Mouse (Mus musculus): ENCODE measurements around the gene Mmgt2. TPM values are rescaled to one million over a fixed set of nuclear protein-coding genes. Genes with fewer than 3 reads are reported as not detected.
"Not testable (repeated sequence)": the region's sequence is repeated elsewhere in the genome, so short reads cannot be mapped to it uniquely, and the experiment has no call there.

Gene Mmgt2
- polyA plus RNA-seq, 1 experiment from 2014 or later, result 38.5 TPM

- no peak overlapping the region for H3K9ac ChIP-seq (ENCODE audit: low read length)
- 86% methylated on average over 10 of the region's 10 CpGs for WGBS
- no peaks in the 10 kb centered on the region for H3K36me3 ChIP-seq (ENCODE audit: control insufficient read depth, insufficient read depth, low read length)
- H3K4me3 ChIP-seq (ENCODE audit: low read depth, low read length), result no peak overlapping the region
- DNase-seq (ENCODE audit: low spot score, missing footprints) (peak; percentile 45), ATAC-seq (ENCODE audit: low FRiP score) (no peak)
- no peak overlapping the region for H3K27ac ChIP-seq (ENCODE audit: low read depth, low read length)
- H3K4me1 ChIP-seq (ENCODE audit: control insufficient read depth, insufficient read depth, low read length), result peaks cover 25% of the 10 kb centered on the region
- H3K4me2 ChIP-seq, result no peak overlapping the region
- H3K9me3 ChIP-seq (ENCODE audit: control insufficient read depth, low read length), result no peaks in the 10 kb centered on the region
- no peaks in the 10 kb centered on the region for H3K27me3 ChIP-seq (ENCODE audit: control insufficient read depth, insufficient read depth, low read length)
Observed at GRCm38 (mm10) chr11:62643681-62644363, 4.6 kb upstream of the Mmgt2 start.

DNA sequence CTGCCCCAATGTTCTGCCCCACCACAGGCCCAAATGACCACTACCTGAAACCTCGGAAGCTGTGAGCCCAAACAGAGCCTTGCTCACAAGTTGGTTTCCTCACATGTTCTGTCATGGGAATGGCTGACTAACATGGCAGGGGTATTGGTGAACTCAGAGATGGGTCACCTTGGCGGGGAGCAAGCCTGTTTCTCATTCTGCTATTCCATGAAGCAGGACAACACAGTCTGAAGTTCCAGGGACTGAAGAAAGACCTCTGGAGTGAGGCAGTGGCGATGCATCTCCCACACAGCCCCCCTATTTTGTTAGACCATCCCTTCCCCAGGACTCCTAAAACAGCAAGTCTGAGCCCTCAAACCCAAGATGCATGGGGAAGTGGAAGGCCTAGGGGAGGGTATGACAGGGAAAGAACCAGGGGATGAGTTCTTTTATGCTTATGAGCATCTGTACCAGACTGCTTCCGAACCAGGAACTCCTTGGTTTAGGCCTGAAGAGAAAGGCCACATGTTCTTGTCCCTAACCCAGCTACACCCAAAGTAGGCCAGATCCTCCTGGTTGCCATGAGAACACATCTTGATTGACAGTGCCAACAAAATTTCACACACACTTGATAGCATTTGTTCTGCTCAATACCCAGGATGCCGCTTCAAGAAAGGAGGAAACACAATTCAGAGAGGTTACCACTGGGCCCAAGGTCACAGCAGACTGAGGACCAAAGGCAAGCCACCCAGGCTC lies 3.7 kb upstream of the Mmgt2 start:
- no peaks in the 10 kb centered on the region for H3K9me3 ChIP-seq (ENCODE audit: control insufficient read depth, low read length)
- no peaks in the 10 kb centered on the region for H3K36me3 ChIP-seq (ENCODE audit: control insufficient read depth, insufficient read depth, low read length)
- H3K4me3 ChIP-seq (ENCODE audit: low read depth, low read length), result no peak overlapping the region
- ATAC-seq (ENCODE audit: low FRiP score) (no peak), DNase-seq (ENCODE audit: low spot score, missing footprints) (peak; percentile 79)
- WGBS, result 76% methylated on average over 5 of the region's 5 CpGs
- no peak overlapping the region for H3K27ac ChIP-seq (ENCODE audit: low read depth, low read length)
- no peaks in the 10 kb centered on the region for H3K27me3 ChIP-seq (ENCODE audit: control insufficient read depth, insufficient read depth, low read length)
- peaks cover 31% of the 10 kb centered on the region for H3K4me1 ChIP-seq (ENCODE audit: control insufficient read depth, insufficient read depth, low read length)
- H3K9ac ChIP-seq (ENCODE audit: low read length), result no peak overlapping the region
- no peak overlapping the region for H3K4me2 ChIP-seq

DNA sequence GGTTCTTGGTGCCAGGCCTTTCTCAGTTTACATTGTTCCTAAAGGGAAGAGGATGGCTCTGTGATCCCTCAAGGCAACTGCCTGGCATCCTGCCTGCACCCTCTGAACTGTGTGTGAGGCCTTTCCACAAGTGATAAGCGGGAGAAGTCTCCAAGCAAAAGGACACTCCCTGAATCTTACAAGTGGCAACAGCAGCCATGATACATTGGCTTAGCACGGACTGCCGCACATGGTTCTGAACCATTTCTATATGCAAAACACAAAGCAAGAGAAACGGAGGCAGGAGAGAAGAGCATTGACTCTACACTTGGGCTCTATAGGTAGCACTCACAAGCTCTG lies 3.2 kb upstream of the Mmgt2 start:
- H3K4me1 ChIP-seq (ENCODE audit: control insufficient read depth, insufficient read depth, low read length), result peaks cover 31% of the 10 kb centered on the region

DNA sequence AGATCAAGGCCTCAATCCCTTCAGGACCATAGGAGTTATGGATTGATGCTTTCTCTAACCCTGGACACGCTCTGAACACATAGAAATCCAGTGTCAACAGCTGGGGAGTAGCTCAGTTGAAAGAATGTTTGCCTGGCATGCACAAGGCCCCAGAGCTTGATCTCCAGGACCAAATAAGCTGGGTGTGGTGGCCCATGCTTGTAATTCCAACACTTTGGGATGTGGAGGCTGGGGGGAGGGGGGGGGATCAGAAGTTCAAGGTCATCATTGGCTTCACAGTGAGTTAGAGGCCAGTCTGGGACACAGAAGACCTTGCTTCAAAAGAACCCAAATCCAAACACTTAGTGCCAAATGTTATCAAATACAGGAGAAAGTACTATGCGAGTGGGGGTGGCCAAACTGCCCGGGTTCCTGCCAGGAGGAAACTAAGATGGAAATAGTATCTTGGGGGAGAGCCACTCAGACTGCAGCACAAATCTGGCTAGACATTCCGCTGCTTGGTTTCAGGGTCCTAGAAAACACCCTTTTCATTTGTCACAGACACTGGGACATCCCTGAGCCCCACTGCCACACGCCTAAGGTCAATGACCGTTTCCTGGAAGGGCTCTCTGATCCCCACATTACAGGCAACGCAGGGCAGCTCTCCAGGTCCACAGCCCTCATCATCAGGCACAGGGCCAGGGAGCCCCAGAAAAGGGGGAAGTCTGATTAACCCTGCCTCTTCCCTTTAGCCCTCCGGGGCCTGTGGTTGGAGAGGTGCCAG lies 2.6 kb upstream of the Mmgt2 start:
- Histone ChIP-seq H3K27me3 (ENCODE audit: control insufficient read depth, insufficient read depth, low read length) (no peaks in the 10 kb centered on the region), H3K4me3 (ENCODE audit: low read depth, low read length) (no peak overlapping the region), H3K4me1 (ENCODE audit: control insufficient read depth, insufficient read depth, low read length) (peaks cover 31% of the 10 kb centered on the region), H3K4me2 (peak overlapping the region; percentile 10; the same call in 1 of the 2 replicates), H3K9me3 (ENCODE audit: control insufficient read depth, low read length) (no peaks in the 10 kb centered on the region), H3K9ac (ENCODE audit: low read length) (no peak overlapping the region), H3K36me3 (ENCODE audit: control insufficient read depth, insufficient read depth, low read length) (no peaks in the 10 kb centered on the region), H3K27ac (ENCODE audit: low read depth, low read length) (no peak overlapping the region)
- 47% methylated on average over 8 of the region's 8 CpGs for WGBS
- DNase-seq (ENCODE audit: low spot score, missing footprints) (peak; percentile 78), ATAC-seq (ENCODE audit: low FRiP score) (no peak)

More for the DNA sequence above, 3.2 kb upstream of the Mmgt2 start:
- H3K9ac ChIP-seq (ENCODE audit: low read length), result no peak overlapping the region
- no peaks in the 10 kb centered on the region for H3K27me3 ChIP-seq (ENCODE audit: control insufficient read depth, insufficient read depth, low read length)
- H3K4me2 ChIP-seq, result no peak overlapping the region
- no peak overlapping the region for H3K27ac ChIP-seq (ENCODE audit: low read depth, low read length)
- ATAC-seq (ENCODE audit: low FRiP score) (no peak), DNase-seq (ENCODE audit: low spot score, missing footprints) (peak; percentile 66)
- 71% methylated on average over 4 of the region's 4 CpGs for WGBS
- H3K4me3 ChIP-seq (ENCODE audit: low read depth, low read length), result no peak overlapping the region
- H3K36me3 ChIP-seq (ENCODE audit: control insufficient read depth, insufficient read depth, low read length), result no peaks in the 10 kb centered on the region
- no peaks in the 10 kb centered on the region for H3K9me3 ChIP-seq (ENCODE audit: control insufficient read depth, low read length)

DNA sequence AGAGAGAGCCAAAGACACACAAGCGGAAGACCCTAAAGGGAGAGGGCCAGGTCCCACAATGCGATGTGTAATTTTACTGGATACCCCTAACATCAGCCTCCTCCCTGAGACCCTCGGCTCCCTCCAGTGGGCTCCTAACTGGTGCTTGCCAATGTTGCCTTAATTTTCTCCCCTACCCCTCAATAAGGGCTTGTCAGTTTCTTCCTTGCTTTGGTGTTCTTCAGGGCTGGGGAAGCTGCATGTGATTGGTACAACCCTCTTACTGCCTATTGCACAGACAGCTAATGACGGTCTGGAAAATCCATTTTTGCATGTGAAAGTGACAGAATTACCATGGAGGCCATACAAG lies 2.0 kb upstream of the Mmgt2 start:
- H3K36me3 ChIP-seq (ENCODE audit: control insufficient read depth, insufficient read depth, low read length), result no peaks in the 10 kb centered on the region
- ATAC-seq (ENCODE audit: low FRiP score), result no peak
- H3K4me3 ChIP-seq (ENCODE audit: low read depth, low read length), result no peak overlapping the region
- no peaks in the 10 kb centered on the region for H3K27me3 ChIP-seq (ENCODE audit: control insufficient read depth, insufficient read depth, low read length)
- H3K9me3 ChIP-seq (ENCODE audit: control insufficient read depth, low read length), result no peaks in the 10 kb centered on the region
- WGBS, result 69% methylated on average over 4 of the region's 4 CpGs
- peak overlapping the region; percentile 10; the same call in 1 of the 2 replicates for H3K4me2 ChIP-seq
- peaks cover 31% of the 10 kb centered on the region for H3K4me1 ChIP-seq (ENCODE audit: control insufficient read depth, insufficient read depth, low read length)
- H3K9ac ChIP-seq (ENCODE audit: low read length), result no peak overlapping the region
- no peak overlapping the region for H3K27ac ChIP-seq (ENCODE audit: low read depth, low read length)
- peak; percentile 82 for DNase-seq (ENCODE audit: low spot score, missing footprints)

- ATAC-seq (ENCODE audit: low FRiP score) (no peak), DNase-seq (ENCODE audit: low spot score, missing footprints) (peak; percentile 82)
- Histone ChIP-seq H3K4me1 (ENCODE audit: control insufficient read depth, insufficient read depth, low read length) (peaks cover 31% of the 10 kb centered on the region), H3K27ac (ENCODE audit: low read depth, low read length) (no peak overlapping the region), H3K9me3 (ENCODE audit: control insufficient read depth, low read length) (no peaks in the 10 kb centered on the region), H3K4me2 (peak overlapping the region; percentile 99), H3K27me3 (ENCODE audit: control insufficient read depth, insufficient read depth, low read length) (no peaks in the 10 kb centered on the region), H3K36me3 (ENCODE audit: control insufficient read depth, insufficient read depth, low read length) (no peaks in the 10 kb centered on the region), H3K4me3 (ENCODE audit: low read depth, low read length) (peak overlapping the region; percentile 71), H3K9ac (ENCODE audit: low read length) (no peak overlapping the region; the same call in 1 of the 2 replicates)
- WGBS, result 63% methylated on average over 7 of the region's 7 CpGs
Observed at GRCm38 (mm10) chr11:62646958-62647515, 1.4 kb upstream of the Mmgt2 start.

DNA sequence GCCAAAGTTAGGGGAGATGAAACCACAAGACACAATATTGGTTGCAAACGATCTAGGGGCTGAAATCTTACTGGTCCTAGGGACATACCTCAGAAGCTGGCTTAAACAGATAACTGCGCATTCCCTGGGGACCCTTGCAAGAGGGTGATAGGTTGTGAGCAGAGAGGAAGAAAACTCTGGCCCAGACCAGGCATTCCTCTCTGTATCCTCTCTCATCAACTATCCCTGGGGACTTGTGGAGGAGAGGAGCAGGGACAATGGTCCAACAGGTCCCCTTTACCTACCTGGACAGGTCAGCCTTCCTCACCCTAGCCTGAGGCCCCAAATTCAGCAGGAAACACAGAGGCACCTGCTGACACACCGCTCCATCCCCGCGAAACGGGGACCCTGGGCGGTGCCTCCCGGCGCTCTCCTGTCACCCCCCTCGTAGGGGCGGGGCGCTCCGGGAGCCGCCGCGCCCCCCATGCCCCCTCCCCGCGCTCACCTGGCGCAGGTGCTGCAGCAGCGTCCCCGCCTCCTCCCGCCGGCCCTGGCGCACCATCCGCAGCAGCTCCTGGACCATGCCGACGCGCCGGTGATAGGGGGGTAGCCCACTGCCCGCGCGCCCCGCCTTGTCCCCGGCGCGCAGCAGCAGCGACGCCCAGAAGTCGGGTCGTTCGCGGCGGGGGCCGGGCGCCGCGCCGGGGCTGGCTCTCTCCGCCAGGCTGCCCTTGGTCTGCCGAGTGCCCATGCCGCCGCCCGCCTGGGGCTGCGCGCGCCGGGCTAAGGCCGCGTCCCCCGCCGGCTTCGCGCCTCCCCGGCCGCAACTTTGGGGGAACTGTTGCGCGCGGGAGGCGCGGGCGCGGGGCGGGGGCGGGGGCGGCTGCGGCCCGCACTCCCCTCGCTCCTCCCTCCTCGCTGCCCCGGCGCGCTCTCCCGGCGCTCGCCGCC lies 538 bp upstream of the Mmgt2 start, which contains the start of gene Lrrc75a:
Gene Lrrc75a, minus strand, starts transcription at position 863 of the 930 bp plus-strand sequence.
- H3K4me2 ChIP-seq, result peak within 1 kb of the TSS; percentile 99
- WGBS, result under 1% methylated on average over 74 of the region's 86 CpGs
- peak within 1 kb of the TSS; percentile 86 for H3K9ac ChIP-seq (ENCODE audit: low read length)
- ATAC-seq (ENCODE audit: low FRiP score) (peak; percentile 81), DNase-seq (ENCODE audit: low spot score, missing footprints) (peak; percentile 94)
- peaks cover 31% of the 10 kb centered on the region for H3K4me1 ChIP-seq (ENCODE audit: control insufficient read depth, insufficient read depth, low read length)
- peak within 1 kb of the TSS; percentile 44 for H3K27ac ChIP-seq (ENCODE audit: low read depth, low read length)
- no peaks in the 10 kb centered on the region for H3K36me3 ChIP-seq (ENCODE audit: control insufficient read depth, insufficient read depth, low read length)
- H3K9me3 ChIP-seq (ENCODE audit: control insufficient read depth, low read length), result no peaks in the 10 kb centered on the region
- no peaks in the 10 kb centered on the region for H3K27me3 ChIP-seq (ENCODE audit: control insufficient read depth, insufficient read depth, low read length)
- H3K4me3 ChIP-seq (ENCODE audit: low read depth, low read length), result peak within 1 kb of the TSS; percentile 71

- WGBS, result 84% methylated on average over 4 of the region's 4 CpGs
- peaks cover 31% of the 10 kb centered on the region for H3K4me1 ChIP-seq (ENCODE audit: control insufficient read depth, insufficient read depth, low read length)
- not testable (repeated sequence) for H3K36me3 ChIP-seq (ENCODE audit: control insufficient read depth, insufficient read depth, low read length); ATAC-seq (ENCODE audit: low FRiP score); DNase-seq (ENCODE audit: low spot score, missing footprints); H3K27me3 ChIP-seq (ENCODE audit: control insufficient read depth, insufficient read depth, low read length); H3K9me3 ChIP-seq (ENCODE audit: control insufficient read depth, low read length); H3K27ac ChIP-seq (ENCODE audit: low read depth, low read length); H3K4me3 ChIP-seq (ENCODE audit: low read depth, low read length)
- peak overlapping the region; percentile 86; the same call in 1 of the 2 replicates for H3K9ac ChIP-seq (ENCODE audit: low read length)
- peak overlapping the region; percentile 99; the same call in 1 of the 2 replicates for H3K4me2 ChIP-seq
Observed at GRCm38 (mm10) chr11:62649803-62650202, 1.3 kb downstream of the Mmgt2 start.

Data from midbrain, embryonic 11.5 days (tissue).